Mouse (Mus musculus) gastrocnemius, postnatal 4 days (tissue): ENCODE data around the gene Itpr3. TPM values are rescaled to one million over a fixed set of nuclear protein-coding genes. Genes with fewer than 3 reads are reported as not detected.

Experiments
- DNase-seq, 2 experiments: peaks; one replicate each; pipeline ENCODE4 v3.0.0; 2021 to 2022; ENCODE audit warnings: low spot score in 2 of 2, mixed read lengths in 2 of 2
- total RNA-seq, 2 experiments: library from RNA; stranded (reverse); gene quantifications; 2 replicates each; pipeline ENCODE4 v1.2.3; 2021

The Itpr3 gene
- total RNA-seq, 2 experiments from 2014 or later = 8.7 to 9.1 TPM

- no peak for DNase-seq
Measured at GRCm38 (mm10) chr17:27110072-27110471, 53.0 kb downstream of the Itpr3 start.

DNA sequence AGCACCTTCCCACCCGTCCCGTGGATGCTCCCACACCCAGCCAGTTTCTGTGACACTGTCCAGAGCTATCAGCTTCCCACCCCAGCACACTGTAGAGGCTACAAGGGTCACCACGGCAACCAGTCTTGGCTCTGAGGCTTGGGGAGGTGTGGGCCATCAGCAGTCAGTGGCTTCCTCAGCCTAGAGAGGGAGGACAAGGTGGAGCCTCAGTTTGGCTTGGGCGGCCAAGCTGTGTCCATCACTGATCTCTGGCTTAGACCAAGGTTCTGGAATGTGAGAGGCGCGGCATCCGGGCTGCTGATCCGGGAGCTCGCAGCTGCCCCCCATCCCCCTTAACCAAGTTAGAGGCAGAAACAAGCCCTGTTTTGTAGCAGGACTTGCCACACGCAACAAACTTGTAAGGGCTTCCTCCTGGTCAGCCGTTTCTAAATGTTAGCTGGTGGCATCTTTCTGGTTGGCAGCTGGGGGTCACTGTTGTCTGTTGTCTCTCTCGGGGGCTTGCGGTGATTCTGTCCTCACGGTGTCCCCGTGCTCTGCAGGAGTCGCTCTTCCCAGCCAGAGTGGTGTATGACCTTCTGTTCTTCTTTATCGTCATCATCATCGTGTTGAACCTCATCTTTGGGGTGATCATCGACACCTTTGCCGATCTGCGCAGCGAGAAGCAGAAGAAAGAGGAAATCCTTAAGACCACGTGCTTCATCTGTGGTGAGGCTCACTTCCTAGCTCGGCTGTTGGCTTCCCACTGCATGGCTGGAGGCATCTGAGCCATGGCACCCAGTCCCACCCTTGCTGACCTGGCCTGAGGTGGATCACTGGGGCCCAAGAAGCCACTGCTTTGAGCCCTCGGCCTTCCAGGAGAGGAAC is 61.8 kb downstream of the Itpr3 start:
- peak in 1 of 2 experiments; percentile 58 for DNase-seq

DNA sequence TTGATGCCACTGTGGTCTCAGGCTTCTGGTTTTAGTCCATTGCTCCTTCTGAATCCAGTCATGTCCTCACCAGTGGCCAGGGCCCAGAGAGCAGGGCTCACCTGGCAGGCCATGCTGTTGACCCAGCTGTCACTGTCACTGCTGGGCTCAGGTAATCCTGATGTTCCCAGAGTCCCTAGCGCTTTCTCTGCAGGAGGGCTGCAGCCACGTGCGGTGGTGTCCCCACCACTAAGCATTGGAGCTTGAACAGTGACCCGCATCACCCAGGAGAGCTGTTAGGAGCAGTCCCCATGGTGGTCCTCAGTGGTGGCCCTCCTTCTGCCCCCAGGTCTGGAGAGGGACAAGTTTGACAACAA is 62.4 kb downstream of the Itpr3 start:
- DNase-seq = no peak

DNA sequence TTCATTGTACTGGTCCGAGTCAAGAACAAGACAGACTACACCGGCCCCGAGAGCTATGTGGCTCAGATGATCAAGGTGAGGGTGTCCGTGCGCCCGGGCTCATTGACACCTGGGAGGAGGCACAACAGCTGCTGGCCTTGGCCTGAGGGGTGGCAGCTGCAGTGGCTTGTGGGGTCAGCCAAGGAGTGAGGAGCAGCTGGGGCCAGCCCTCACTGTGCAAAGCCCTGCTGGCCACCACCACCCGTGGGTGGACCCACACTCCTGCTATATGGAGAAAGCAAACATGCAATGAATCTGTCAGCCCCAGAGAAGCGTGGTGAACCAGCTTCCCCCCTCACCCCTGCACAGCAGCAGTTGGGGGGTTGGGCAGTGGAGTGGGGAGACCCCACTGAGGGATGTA is 62.9 kb downstream of the Itpr3 start:
- DNase-seq = peak in 1 of 2 experiments; percentile 49

GRCm38 (mm10) chr17:27120561-27121024 is 63.5 kb downstream of the Itpr3 start:
- DNase-seq = peak; percentile 73 to 81

GRCm38 (mm10) chr17:27121266-27121665 is 64.2 kb downstream of the Itpr3 start:
- no peak for DNase-seq

DNA sequence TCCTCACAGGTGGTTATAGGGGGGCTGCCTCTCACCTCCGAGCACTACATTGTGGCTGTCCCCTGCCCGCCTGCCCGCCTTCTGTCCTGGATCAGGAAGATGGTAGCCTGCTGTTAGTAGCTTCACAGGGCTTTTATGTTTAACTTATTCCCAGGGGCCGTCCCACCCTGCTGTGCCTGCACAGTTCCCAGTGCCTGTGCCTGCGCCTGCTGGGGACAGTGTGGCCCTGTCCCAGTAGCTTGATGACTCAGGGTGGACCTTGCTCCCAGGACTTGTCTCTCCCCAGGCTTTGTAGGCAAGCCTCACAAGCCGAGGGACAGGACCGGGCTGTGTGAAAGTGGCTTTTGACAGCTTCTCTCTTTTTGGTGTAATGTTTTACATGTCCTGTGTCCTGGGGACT is 64.7 kb downstream of the Itpr3 start:
- DNase-seq = no peak

DNA sequence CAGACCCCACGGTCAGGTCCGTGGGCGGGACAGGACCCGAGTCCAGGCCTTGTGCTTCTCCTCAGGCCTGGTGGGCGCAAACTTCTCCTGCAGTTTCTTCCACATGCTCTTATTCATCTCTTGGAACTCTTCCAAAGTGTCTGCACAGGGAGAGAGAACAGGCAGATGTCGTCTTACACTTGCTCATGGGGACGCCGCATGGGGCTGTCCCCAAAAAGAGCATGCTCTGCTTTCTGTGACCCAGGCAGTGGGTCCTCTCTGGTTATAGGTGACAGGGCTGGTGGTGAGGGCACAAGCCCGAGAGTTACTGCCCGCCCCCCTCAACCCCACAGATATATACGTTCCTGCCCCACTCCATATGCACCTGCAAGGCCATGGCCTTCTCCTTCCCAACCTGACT is 65.6 kb downstream of the Itpr3 start:
- DNase-seq = no peak

- no peak for DNase-seq
Measured at GRCm38 (mm10) chr17:27123103-27123502, 66.0 kb downstream of the Itpr3 start.

DNA sequence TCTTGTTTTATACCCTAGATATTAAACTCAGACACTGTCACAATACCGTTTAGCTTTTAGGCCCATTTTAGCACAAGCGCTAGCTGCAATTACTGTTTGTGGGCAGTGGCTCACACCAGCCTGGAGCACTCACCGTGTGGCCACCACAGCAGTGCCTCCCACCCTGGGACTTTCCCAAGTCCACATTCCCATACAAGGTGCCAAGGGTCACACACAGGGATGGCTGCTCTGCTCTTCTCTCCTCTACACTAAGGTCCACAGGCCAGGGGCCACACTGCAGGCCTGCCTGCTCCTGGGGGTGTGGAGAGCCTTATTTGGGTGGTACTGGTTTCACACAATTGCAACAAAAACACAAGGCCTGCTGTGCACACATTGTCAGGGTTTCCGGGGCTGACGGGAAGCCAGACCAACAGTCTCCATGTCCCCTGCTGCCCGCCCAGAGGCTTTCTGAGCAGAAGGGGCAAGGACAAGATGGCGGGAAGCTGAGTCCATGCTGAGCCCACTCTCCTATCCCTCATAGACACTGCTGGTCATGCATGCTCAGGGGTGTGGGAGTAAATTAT is 66.8 kb downstream of the Itpr3 start:
- no peak for DNase-seq

DNA sequence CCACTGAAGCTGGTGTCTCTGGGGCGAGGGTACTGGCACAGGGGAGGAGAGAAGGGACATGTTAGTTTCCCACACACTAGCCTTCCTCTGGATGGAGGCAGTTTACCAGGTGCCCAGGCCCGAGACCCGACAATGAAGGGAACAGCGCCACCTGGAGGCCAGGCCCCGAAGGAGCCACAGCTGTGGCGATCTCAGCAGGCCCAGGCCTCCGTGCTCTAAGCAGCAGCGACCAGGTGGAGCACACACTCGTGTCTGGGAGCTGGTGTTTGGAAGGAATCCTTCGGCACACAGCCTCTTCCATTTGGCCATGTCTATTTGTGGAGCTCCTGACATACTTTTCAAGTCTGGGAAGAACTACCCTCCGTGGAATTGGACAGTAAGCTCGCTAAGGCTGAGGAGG is 68.1 kb downstream of the Itpr3 start:
- peak; percentile 69 to 80 for DNase-seq

- DNase-seq = no peak
Measured at GRCm38 (mm10) chr17:27125669-27126202, 68.6 kb downstream of the Itpr3 start.

GRCm38 (mm10) chr17:27126974-27127373 is 69.9 kb downstream of the Itpr3 start:
- no peak for DNase-seq

DNA sequence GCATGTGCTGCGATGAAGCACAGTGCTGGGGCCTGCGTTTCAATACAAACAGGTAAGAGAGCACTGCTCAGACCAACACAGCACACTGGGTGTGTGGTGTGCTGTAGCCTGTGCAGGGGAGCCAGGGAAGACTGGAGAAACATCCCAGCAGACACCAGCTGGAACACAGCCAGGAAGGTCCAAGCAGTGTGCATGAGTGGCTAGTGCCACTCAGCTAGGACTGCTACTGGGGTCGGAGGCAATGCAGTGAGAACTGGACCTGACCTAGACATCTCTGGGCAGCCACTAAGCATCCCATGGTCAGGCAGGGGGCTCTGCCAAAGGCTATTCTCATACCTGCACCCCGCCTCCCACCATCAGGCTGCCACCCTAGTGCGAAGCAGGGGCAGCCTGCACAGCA is 71.1 kb downstream of the Itpr3 start:
- no peak for DNase-seq

GRCm38 (mm10) chr17:27129291-27129690 is 72.2 kb downstream of the Itpr3 start:
- no peak for DNase-seq

DNA sequence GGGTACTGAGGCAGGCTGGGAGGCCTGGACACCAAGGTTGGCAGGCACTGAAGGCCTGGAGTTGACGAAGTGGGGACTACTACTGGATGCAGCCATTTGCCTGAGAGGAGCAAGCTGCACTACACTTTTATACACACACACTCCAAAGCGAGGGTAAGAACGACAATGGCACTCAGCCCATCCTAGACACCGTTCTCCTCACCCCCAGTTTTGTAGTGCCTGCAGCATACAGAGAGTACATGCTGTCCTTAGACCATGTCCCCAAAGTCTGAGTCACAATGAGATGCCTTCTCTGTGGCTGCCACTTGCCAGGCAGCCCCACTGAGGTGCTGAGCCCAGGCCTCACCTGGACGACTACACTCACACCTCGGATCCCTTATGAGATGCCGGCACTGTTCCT is 72.7 kb downstream of the Itpr3 start:
- DNase-seq = no peak

- no peak for DNase-seq
Measured at GRCm38 (mm10) chr17:27130246-27130645, 73.1 kb downstream of the Itpr3 start.

DNA sequence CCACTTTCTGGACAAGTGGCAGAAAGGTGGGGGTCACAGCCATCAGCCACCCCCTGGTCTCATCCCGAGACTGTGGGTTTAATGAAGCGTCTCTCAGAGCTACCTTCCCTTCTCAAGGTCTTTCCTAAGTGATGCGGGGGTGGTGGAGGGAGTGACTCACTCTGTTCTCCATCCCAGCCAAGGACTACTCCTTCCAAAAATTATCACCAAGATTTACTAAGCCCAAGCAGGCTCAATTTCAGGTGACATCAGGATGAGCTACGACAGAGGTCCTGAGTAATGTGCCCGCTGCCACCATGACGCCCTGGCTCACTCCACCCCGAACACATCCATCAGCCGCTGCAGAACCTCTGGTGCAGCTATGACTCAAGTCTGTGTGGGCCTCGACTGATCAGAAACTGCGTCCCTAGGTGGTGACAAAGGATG is 74.1 kb downstream of the Itpr3 start:
- no peak for DNase-seq

DNA sequence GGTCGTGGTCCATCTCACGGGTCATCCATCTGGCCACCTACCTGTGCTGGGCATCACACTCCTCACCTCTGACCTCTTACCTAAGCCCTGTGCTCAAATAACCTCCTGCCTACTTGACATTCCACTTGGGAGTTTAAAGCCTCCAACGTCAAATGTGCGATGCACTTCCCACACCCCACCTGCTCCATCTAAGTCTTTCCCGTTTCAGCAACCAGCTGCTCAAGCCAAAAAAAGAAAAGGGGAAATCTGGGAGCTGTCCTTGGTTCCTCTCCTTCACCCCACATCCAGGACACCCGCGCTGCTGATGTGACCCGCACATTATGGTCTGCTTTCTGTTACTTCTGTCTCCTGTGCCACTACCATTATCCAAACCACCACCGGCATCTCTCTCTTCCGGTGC is 75.1 kb downstream of the Itpr3 start:
- DNase-seq = no peak

- DNase-seq = peak; percentile 97 to 98
Measured at GRCm38 (mm10) chr17:27133551-27134141, 76.5 kb downstream of the Itpr3 start, which contains the start of gene Uqcc2. TSS of gene Uqcc2 (minus strand) at chr17:27133916.

DNA sequence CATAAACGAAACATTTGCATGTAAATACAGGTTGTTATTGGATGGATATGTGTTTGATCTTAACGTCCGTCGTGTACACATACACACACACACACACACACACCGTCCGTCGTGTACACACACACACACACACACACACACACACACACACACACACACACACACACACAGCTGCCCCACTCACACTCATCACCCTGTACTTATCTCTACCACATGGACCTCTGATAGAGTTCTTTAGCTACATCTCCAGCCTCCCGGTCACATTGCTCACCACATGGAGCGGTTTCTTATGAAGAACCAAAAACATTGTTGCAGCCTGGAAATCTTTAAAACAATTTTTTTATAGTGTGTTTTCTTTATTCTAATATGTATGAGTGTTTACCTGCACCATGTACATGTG is 77.1 kb downstream of the Itpr3 start:
- no peak for DNase-seq

- no peak for DNase-seq
Measured at GRCm38 (mm10) chr17:27134715-27135114, 77.6 kb downstream of the Itpr3 start.
